Mouse (Mus musculus) regulatory T cell (primary cell): ENCODE results near the gene Folr1.

Experiments
- in situ Hi-C: fragments of 300-600 bp; cut with MboI, MseI; formaldehyde crosslinking; loops from one replicate; pipeline ENCODE4 v1.15.1; 2025; ENCODE audit warnings: high pct_unique_total_duplicates

Folr1 gene

GRCm38 (mm10) chr7:101868241-101869162 is 2.1 kb downstream of the Folr1 start:
- in situ Hi-C loops: no loop called here

GRCm38 (mm10) chr7:101867482-101867881 is 3.1 kb downstream of the Folr1 start:
- in situ Hi-C loops: no loop called here

GRCm38 (mm10) chr7:101866491-101867265 is 3.9 kb downstream of the Folr1 start:
- in situ Hi-C loops: no loop called here

DNA sequence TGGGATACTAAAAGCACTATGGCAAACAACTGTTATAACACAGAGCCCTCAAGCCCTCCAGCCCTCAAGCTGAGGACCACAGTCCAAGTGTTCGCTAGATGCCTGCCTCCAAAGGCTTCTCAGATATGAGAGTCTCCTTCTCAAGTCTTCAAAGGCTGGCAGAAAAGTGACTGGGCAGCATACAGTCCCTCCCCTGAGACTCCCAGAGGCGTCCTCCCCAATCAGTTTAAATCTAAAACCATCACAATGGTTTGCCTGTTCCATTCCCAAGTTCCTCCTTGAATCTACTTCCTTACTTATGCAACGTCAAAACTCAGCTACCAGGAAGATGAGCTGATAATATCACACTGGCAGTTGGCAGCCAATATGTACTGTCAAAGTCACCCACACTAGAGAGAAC is 7.2 kb downstream of the Folr1 start, which contains the start of gene Anapc15:
Anapc15 (plus strand) TSS at position 301 of the 400 bp plus-strand sequence.
- in situ Hi-C loops: no loop called here

DNA sequence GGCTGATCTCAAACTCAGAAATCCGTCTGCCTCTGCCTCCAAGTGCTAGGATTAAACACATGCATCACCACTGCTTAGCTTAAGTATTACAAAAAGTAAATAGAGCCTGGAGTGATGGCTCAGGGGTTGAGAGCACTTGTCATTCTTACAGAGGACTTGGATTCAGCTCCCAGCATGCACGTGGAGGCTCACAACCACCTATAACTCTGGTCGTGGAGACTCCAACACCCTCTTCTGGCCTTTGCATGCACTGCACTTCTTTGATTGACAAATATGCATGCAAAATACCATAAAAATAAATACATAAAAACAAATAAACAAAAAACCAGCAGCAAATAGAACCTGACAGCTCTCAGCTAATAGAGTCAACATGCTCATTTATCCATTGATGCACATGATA is 8.3 kb downstream of the Folr1 start:
- in situ Hi-C loops: no loop called here

- in situ Hi-C loops: no loop called here
These were observed 9.6 kb downstream of the Folr1 start for GRCm38 (mm10) chr7:101860978-101861377.

DNA sequence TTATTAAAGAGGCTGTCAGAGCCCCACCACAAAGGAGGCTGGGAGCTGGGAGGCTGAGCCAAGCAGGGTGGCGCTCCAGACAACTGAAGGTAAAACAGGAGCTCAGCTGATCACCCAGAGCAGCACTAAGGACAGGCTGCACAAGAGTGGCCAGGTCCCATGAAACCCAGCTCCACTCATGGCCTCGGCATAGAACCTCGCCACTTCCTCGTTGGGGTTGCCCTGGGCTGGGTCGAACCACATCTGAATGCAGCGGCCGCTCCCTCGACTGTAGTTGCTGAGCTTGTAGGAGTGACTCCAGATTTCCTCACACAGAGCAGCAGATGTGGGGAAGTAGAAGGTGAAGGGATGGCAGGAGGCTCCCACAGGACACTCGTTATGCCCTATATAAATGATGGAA is 12.2 kb downstream of the Folr1 start:
- in situ Hi-C loops: no loop called here

DNA sequence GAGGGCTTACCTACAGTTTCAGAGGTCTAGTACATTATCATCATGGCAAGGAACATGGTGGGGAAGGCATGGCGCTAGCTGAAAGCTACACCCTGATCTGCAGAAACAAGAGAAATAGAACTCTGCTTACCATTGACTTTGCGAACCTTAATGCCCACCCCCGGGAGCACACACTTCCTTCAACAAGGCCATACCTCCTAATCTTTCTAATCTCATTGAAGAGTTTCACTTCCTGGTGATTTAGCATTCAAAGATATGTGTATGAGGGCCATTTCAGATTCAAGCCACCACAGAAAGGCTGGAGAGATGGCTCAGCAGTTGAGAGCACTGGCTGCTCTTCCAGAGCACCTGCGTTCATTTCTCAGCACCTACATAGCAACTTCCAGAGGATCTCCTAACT is 13.5 kb downstream of the Folr1 start, which contains the start of gene Folr2:
Folr2 (minus strand) TSS at position 101 of the 400 bp plus-strand sequence.
- in situ Hi-C loops: no loop called here

DNA sequence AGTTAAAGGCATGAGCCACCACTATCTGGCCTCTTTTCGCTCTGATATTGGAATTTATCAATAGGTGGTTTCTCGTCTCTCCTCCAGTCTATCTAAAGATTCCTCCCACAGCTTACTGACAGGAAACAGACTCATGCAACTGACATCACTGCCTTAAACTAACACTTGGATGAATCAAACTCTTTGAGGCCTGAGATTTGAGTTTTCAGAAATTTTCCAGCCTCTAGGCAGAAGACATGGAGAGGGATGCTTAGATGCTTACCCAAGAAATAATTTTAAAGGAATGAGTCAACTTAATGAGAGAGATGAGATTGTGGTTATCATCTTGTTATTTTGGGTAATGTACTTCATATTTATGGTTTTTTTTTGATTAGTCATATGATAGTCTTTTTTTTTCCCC is 16.8 kb downstream of the Folr1 start:
- in situ Hi-C loops: no loop called here

DNA sequence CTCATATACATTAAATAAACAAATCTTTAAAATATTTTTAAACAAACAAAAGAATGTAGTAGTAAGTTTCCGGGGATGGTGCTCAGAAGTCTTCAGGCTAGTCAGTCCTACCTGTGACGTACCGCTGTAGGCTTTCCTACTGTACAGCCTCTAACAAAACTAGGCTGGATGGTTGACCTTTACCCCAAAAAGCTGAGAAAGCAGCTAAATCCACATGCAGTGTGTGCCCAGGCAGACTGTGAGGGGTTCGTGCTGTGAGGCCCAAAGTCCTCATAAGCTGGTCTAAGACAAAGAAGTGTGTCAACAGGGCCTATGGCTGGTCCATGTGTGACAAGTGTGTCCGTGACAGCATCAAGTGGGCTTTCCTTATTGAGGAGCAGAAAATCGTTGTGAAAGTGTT is 17.7 kb downstream of the Folr1 start:
- in situ Hi-C loops: no loop called here

GRCm38 (mm10) chr7:101851689-101852088 is 18.9 kb downstream of the Folr1 start:
- in situ Hi-C loops: no loop called here

- in situ Hi-C loops: loop anchor here (10.0 kb wide), 2 partner anchors 173 to 1653 kb away; no protein-coding TSS in a partner anchor
These were observed 22.7 kb downstream of the Folr1 start for GRCm38 (mm10) chr7:101847934-101848333.

DNA sequence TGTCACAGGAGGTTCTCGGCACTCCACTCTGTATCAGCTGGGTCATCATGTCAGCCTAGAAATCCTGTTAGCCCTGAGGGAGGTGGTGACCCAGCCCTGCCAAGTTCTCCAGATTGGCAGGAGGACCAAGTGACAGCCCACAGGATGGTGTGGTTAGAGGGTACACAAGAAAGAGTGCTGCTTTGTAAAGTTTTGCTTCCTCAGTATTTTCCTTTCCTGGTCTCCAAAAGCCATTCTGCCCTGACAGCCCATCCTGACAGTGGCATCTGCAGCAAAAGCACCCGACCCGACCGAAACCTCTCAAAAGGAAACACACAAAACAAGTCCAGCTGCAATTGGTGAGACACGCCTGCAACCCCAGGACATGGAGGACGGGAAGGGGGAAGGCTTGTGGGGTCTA is 26.4 kb downstream of the Folr1 start:
- in situ Hi-C loops: loop anchor here (10.0 kb wide), 2 partner anchors 169 to 1649 kb away; no protein-coding TSS in a partner anchor

- in situ Hi-C loops: no loop called here
These were observed 32.7 kb downstream of the Folr1 start, which contains the start of gene Inppl1 for GRCm38 (mm10) chr7:101837606-101838471. Inppl1 (minus strand) TSS chr7:101838229.

DNA sequence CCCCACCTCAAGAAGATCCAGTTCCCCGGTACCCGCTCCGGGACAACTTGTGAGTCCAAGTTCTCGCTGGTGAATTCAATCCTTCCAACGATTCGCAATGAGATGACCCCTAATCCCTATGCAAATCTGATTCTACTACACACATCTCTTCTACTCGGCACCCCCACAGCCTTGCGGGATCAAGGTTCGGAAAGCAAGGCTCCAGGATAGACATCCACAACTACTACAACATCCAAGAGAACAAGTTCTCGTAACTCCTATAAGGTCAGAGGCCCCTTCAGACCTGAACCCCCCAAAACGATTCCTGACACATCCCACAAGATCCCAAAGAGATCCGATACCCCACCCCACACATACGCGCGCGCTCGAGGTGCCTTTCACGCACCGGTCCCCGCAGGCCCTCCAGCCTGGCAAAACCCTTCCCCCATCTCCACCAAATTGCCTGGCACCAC is 33.4 kb downstream of the Folr1 start:
- in situ Hi-C loops: no loop called here

DNA sequence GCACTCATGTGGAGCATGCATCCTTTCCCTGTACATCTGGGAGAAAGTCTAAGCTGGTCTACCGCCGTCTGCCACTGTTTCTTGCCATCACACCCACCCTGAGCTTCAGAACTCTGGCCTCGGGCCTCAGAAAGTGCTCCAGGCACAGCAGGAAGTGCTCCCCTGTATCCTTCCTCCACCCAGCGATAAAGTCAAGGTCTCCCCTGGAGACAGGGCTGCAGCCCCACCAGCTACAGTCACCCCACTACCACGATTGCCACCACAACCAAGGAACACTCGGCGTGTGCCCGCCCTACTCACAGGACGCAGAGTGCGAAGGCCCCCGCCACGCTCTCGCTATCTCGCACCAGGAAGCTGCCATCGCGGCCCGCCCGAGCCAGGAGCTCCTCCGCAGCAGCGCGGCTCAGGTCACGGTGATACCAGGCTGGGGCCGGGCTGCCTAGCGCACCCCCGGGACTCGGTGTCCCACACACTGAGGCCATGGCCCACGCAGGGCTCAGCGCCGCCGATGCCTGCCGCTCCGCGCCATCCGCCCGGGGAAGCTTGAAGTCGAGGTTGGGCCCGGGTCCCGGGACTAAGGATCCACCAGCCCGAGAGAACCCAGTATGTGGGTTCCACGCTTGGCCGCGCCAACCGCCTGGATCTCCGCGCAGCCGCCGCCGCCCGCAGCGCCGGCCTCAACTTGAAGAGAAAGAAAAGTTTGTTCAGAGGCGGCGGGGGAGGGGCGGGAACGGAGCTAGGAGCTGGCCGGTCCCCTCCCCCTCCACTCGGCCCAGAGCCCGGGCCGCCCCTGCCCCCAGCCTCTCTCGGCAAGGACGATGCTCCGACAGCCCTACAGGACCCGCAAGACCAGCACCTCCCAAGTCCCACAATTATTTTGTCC is 34.1 kb downstream of the Folr1 start:
- in situ Hi-C loops: no loop called here

- in situ Hi-C loops: no loop called here
These were observed 35.0 kb downstream of the Folr1 start for GRCm38 (mm10) chr7:101835457-101836109.

DNA sequence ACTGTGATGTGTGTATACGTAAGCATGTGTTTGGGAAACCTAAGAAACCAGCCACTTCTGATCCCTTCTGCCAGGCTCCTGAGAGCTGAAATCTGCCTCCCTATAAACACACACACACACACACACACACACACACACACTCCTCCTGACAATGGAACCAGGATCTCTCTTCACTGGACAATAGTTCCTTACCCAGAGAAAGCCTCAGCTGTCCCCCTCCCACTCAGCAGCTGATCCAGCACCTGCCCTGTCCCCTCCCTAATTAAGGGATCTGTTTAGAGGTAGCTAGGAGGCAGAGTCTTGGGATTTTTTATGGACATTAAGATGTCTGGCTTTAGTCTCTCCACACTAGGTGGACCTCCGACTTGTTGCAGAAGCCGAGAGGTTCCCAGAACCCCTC is 35.7 kb downstream of the Folr1 start:
- in situ Hi-C loops: no loop called here

DNA sequence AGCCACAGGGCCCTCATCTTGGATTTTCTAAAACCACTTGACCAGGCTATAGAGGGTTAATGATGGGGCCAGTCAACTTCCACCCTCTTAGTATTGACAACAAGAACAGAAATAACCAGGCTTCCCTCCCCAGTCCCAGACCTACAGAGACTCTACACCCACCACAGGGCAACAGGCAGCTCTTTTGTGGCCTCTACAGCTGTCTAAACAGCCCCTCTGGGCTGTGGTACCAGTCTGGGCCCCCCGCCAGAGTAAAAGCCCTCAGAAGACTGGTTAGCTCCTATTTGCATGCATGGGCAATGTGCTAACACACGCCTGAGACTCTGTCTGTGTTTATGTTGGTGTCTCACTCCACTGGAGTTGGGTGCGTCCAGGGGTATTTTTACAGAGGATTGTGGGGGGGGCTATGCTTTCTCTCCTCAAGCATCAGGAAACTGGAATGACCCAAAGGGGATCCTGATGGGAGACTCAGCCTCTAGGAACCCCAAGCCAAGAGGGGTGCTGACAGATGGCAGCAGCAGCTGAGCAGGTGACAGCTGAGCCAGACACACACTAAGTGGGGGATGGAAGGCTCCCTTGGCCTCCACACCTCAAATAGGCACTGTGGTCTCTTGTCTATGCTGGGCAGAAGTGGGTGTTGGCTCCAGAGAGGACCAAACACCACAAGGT is 36.5 kb downstream of the Folr1 start:
- in situ Hi-C loops: no loop called here
